Mouse (Mus musculus): ENCODE measurements at regions not wholly inside any gene's neighbourhood (a gene's known extent, or its start where the extent isn't known, plus 50 kb on each side); places are given as distances from the start of the nearest gene placed in this dataset.

GRCm38 (mm10) chr19:26258677-26259076 lies 346.2 kb upstream of the Smarca2 start:
- no peak for DNase-seq (ENCODE audit: low spot score in 2 of 2)

GRCm38 (mm10) chr19:26261530-26261929 lies 343.3 kb upstream of the Smarca2 start:
- no peak for DNase-seq (ENCODE audit: low spot score in 2 of 2)

- DNase-seq (ENCODE audit: low spot score in 2 of 2): no peak
Measured at GRCm38 (mm10) chr19:26296360-26296759, 308.5 kb upstream of the Smarca2 start.

DNA sequence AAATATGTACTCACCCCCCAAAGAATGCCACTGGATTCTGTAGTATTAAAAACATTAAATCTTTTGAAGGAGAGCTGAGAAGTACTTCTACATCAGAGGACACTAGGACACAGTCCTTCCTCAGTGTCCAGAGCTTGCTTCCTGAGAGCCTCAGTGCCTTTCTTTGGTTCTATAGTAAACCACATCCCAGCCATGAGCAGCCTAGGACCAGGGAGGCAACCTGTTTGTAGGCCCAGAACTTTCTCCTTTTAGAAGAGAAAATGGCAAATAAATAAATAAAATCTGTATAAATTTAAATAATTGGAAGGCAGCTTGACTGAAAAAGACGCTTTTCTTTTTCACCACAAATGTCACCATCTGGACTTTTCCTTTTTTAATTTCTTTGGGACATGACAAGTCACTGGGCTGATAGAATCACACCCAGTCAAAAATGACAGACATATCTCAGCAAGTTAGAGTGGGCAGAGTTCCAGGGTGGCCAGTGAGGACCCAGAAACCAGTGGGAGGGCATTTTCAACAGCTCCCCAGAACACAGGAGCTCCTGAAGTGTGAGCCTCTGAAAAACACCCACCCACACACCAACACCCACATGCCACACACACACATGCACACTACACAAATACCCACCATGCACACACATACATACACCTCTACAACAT lies 296.2 kb upstream of the Smarca2 start:
- DNase-seq (ENCODE audit: low spot score in 2 of 2): no peak

- DNase-seq (ENCODE audit: low spot score in 2 of 2): no peak
Measured at GRCm38 (mm10) chr19:26318977-26319376, 285.9 kb upstream of the Smarca2 start.

DNA sequence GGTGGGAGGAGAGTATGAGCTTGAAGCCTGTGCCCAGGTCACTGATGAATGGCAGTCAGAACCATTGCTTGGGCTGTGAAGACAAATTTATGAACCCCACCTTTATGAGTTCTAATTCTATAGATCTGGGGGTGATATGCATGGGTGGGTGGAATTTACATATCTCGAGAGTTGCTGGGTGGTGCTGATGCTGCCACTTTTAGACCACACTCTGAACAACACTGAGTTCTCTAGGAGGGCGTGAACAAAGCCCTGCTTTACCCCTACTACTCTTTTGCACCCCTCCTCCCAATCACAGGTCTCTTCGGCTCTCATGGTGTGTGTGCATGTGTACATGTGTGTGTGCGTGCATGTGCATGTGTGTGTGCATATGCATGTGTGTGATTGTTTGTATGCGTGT lies 281.2 kb upstream of the Smarca2 start:
- DNase-seq (ENCODE audit: low spot score in 2 of 2): no peak

DNA sequence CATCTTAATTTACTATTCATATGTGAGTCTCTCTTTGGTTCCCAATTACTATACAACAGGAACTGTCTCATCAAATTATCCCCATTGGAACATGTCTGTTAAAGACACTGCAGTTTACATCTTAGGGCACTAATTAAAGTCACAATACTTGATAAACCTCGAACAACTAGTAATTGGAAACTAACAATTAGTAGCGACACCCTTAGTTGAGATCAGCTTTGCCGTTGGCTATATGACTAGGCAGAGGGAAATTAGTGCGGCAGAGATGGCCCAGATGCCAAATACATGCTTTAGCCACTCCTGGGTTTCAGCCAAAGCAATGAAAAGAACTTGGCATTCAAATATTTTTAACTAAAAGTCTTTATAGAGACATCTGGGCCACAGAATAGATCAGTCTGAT lies 265.7 kb upstream of the Smarca2 start:
- DNase-seq (ENCODE audit: low spot score in 2 of 2): no peak

GRCm38 (mm10) chr19:26340155-26340554 lies 264.7 kb upstream of the Smarca2 start:
- no peak for DNase-seq (ENCODE audit: low spot score in 2 of 2)

DNA sequence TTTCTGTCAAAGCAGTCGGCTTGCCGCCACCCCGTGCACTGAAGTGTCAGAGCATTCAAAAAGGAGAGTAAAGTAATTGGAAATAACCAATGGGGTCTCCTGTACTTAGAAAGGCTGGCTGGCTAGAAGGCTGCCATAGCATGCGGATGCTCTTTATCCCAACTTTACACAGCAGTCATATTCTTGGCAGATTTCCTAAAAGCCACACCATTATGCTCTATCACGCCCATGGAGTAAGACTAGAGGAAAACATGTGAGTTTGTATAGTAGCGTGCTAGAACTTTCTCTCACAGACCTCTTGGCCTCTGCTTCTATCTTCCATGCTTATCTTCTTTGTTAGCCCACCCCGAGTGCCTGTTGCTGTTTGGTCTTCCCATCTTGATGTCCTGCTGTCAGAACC lies 249.8 kb upstream of the Smarca2 start:
- DNase-seq (ENCODE audit: low spot score in 2 of 2): no peak

DNA sequence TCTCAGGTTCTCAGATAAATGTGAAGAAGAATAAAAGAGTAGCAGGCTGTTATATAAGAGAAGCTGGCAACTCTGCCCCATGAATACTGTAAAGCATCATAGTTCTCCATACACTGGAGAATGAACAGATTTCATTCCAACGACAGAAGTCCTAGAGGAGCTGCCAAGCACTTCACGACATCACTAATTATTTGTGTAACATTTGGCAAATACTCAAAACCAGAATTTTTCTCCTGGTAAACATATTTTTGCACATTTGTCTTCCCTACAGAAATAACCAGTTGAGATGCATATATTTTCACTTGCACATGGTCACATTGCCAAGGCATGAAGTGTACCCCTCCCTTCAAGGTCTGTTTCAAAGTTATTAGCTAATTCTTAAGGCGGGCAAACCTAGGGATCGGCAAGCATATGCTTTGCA lies 220.9 kb upstream of the Smarca2 start:
- no peak for DNase-seq (ENCODE audit: low spot score in 2 of 2)

DNA sequence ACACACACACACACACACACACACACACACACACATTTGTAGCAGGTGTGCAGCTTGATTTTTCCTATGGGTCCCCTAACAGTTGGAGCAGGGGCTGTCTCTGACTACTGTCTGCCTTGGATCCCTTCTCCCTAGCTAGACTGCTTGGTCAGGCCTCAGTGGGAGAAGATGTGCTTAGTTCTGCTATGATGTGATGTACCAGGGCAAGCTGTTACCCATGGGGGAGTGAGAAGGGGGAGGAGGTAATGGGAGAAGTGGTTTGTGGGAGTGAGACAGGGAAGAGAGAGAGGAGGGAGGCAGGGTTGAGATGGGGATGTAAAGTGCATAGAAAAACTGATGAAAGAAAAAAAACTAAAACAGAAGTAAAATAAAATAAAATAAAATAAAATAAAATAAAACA lies 218.8 kb upstream of the Smarca2 start:
- no peak for DNase-seq (ENCODE audit: low spot score in 2 of 2)

- no peak for DNase-seq (ENCODE audit: low spot score in 2 of 2)
Measured at GRCm38 (mm10) chr19:26412684-26413083, 192.2 kb upstream of the Smarca2 start.

- no peak for DNase-seq (ENCODE audit: low spot score in 2 of 2)
Measured at GRCm38 (mm10) chr19:26414476-26415024, 190.3 kb upstream of the Smarca2 start.

DNA sequence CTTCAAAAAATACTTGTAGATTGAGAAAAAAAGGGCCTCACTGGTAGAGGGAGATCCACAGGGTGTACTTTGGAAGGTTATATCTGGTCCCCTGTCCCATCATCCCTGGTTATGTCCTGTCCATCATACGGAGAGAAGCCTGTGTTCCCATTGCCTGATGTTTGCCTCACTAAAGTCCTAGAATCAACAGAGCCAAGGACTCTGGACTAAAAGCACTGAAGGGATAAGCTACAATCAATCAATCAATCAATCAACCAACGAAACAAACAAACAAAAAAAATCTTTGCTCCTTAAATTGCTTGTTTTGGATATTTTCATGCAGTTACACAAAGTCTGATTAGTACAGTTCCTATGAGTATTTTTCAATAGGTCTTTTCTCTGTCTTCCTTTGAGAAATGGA lies 185.1 kb upstream of the Smarca2 start:
- no peak for DNase-seq (ENCODE audit: low spot score in 2 of 2)

DNA sequence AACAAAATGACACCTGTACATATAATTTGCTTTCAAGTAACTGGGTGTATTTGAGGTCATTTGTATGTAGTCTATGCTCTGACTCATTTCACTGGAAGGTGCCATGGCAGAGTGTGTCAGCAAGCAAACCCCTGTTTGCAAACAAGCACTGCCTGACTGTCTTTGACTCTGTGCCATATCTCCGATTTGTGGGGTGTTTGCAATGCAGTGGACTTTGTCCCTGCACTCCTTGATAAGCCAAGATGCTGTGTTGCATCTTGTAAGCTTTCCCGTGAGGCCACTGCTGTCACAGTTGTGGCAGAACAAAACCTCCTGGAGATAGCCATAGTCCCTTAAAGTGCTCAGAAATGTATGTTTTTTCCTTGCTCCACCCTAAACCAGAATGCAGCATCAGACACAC lies 165.7 kb upstream of the Smarca2 start:
- no peak for DNase-seq (ENCODE audit: low spot score in 2 of 2)

- DNase-seq (ENCODE audit: low spot score in 2 of 2): peak; percentile 3 to 4
Measured at GRCm38 (mm10) chr19:26445309-26445708, 159.5 kb upstream of the Smarca2 start.

- no peak for DNase-seq (ENCODE audit: low spot score in 2 of 2)
Measured at GRCm38 (mm10) chr19:26447427-26448023, 157.3 kb upstream of the Smarca2 start.

GRCm38 (mm10) chr19:26461712-26462111 lies 143.1 kb upstream of the Smarca2 start:
- DNase-seq (ENCODE audit: low spot score in 2 of 2): no peak

DNA sequence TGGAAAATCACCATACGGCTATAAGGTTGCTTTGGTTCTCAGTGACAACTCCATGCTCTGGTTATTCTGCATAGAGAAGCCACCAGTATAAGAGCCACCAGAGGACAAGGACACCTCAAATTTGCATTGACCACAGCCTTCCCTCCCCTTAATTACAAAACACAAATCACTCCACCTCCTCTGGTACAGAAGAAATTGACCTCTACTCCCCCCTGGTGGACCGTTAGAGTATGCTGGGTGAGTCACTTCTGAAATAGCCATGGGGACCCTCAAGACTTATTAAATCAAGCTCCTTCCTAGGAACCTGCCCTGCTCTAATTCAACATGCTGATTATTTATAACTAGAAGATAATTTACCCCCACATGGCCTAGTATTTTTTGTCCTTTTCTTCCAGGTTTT lies 139.6 kb upstream of the Smarca2 start:
- DNase-seq (ENCODE audit: low spot score in 2 of 2): no peak

DNA sequence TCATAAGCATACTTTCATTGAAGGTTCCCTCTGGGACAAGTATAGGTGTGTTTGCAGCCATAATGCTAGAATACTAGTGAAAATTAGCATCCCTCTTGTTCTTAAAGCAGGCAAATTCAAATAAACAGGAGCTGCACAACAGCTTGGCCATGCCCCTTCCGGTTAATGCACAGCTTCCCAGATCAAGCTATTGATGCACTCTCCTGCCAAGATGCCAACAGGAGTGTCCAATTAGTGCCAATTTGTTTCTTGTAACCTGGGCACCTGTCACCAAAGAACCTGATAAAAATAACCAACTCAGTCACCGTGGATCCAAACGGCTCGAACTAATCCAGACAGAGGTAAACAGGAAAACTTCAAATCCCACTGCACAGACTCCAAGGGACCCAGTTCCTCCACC lies 138.6 kb upstream of the Smarca2 start:
- DNase-seq (ENCODE audit: low spot score in 2 of 2): no peak

- no peak for DNase-seq (ENCODE audit: low spot score in 2 of 2)
Measured at GRCm38 (mm10) chr19:26467179-26467651, 137.6 kb upstream of the Smarca2 start.

DNA sequence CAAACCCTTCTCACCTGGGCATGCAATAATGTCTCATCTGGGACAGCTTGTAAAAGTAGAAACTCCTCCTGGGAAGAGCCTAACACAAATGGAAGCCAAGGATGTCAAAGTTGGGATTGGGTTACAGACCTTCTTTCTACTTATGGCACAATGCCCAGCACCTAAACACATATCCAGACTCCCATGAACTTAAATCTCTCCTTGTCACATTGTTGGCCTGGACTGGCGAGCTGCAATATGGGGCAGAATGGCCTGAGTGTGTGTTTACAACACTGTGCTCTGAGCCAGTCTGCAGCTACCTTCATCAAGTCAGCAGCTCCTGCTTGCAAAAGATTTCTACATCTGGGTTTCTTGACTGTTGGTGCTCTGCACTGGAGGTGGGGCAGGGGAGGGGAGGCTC lies 132.2 kb upstream of the Smarca2 start:
- DNase-seq (ENCODE audit: low spot score in 2 of 2): no peak

GRCm38 (mm10) chr19:26473211-26473610 lies 131.6 kb upstream of the Smarca2 start:
- no peak for DNase-seq (ENCODE audit: low spot score in 2 of 2)
